Mouse (Mus musculus) neutrophil, adult 65 days (primary cell): ENCODE data around the gene Usp1. TPM values are rescaled to one million over a fixed set of nuclear protein-coding genes. Genes with fewer than 3 reads are reported as not detected.

ENCODE experiments used
- total RNA-seq: library from RNA; stranded (reverse); gene quantifications from 2 replicates; pipeline ENCODE4 v1.2.4, GENCODE M21; 2023

Usp1 gene
- 47.8 and 55.8 TPM in 2 replicates for total RNA-seq

DNA sequence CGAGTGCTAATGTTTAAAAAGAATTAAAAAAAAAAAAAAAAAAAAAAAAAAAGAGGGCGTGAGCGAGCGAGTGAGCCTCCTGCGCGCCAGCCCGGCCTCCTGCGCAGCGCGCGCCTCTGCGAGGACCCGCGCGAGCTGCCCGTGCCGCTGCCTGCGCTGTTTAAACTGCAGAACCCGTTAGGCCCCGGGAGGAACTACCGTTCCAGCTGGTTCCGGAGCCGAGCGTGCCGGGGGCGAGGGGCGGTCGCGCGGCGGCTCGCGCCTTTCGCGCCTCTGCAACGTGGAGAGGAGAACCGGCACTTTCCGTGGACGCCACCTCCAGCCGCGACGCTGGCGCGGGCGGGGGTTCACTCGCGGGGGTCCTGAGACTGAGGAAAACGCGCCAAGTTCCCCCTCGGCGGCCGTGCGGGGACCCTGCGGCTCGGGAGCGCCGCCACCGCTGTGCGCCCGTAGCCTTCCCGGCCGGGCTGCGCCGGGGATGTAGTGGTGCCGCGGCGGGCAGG lies at the start of gene Usp1:
Gene Usp1, plus strand, starts transcription at position 243 of the 503 bp plus-strand sequence.

Other genes starting within 250 kb of the Usp1 start
- gene L1td1, start 197.1 kb upstream of the Usp1 start, total RNA-seq: not detected in 2 replicates
- 0.07 TPM in 1 of 2 replicates, not detected in the other for gene Kank4, start 106.3 kb upstream of the Usp1 start, total RNA-seq
- gene I0C0044D17Rik, start 100.0 kb upstream of the Usp1 start, total RNA-seq: not detected in 2 replicates
- gene Angptl3, start 107.1 kb downstream of the Usp1 start, total RNA-seq: not detected in 2 replicates
- gene Dock7, start 197.1 kb downstream of the Usp1 start, total RNA-seq: 3.9 and 4.2 TPM in 2 replicates